Mouse (Mus musculus) heart, postnatal 0 days (tissue): ENCODE data around the gene Gm3183. TPM values are rescaled to one million over a fixed set of nuclear protein-coding genes. Genes with fewer than 3 reads are reported as not detected.
"Not testable (repeated sequence)": the region's sequence is repeated elsewhere in the genome, so short reads cannot be mapped to it uniquely, and the experiment has no call there.

Experiments
- ATAC-seq: fragments of 200-750 bp; cut with Nextera tagmentation; 2 replicates; pipeline ENCODE4 v1.8.0; 2017; ENCODE audit warnings: low read depth, moderate number of reproducible peaks, moderate library complexity; ENCODE audit not compliant: insufficient read depth
- DNase-seq: peaks from one replicate; pipeline ENCODE4 v3.0.0-alpha.2; 2016; ENCODE audit warnings: low spot score
- H3K27ac ChIP-seq: fragments of 300-500 bp; sonication (generic); 2 replicates; pipeline ENCODE4 v1.5.1; 2014; ENCODE audit warnings: low read depth, mild to moderate bottlenecking
- H3K27me3 ChIP-seq: fragments of 300-500 bp; sonication (generic); 2 replicates; pipeline ENCODE4 v1.6.1; 2014; ENCODE audit warnings: low read length, mixed read lengths; ENCODE audit not compliant: control insufficient read depth, insufficient read depth
- H3K36me3 ChIP-seq: fragments of 300-500 bp; sonication (generic); replicated peaks from 2 replicates; pipeline ENCODE4 v1.6.1; 2014; ENCODE audit warnings: low read length, mixed read lengths; ENCODE audit not compliant: control insufficient read depth, insufficient read depth
- H3K4me1 ChIP-seq: fragments of 300-500 bp; sonication (generic); 2 replicates; pipeline ENCODE4 v1.6.1; 2014; ENCODE audit warnings: antibody characterized with exemption; ENCODE audit not compliant: control insufficient read depth, insufficient read depth
- H3K4me2 ChIP-seq: fragments of 300-500 bp; sonication (generic); 2 replicates; pipeline ENCODE4 v1.6.1; 2014; ENCODE audit warnings: low read depth, mild to moderate bottlenecking, low read length, moderate library complexity
- H3K4me3 ChIP-seq: fragments of 300-500 bp; sonication (generic); 2 replicates; pipeline ENCODE4 v1.5.1; 2014; ENCODE audit warnings: low read depth, low read length
- H3K9ac ChIP-seq: fragments of 300-500 bp; sonication (generic); replicated peaks from 2 replicates; pipeline ENCODE4 v1.6.1; 2014; ENCODE audit warnings: low read depth, low read length, mixed read lengths
- H3K9me3 ChIP-seq: fragments of 300-500 bp; sonication (generic); replicated peaks from 2 replicates; pipeline ENCODE4 v1.6.1; 2016; ENCODE audit warnings: low read length; ENCODE audit not compliant: control insufficient read depth
- WGBS: fragments of 180-500 bp; shearing (Covaris S2); extraction: QIAGEN DNeasy Blood & Tissue Kit; methylation state at CpG from one replicate; pipeline ENCODE4 v1.1.7; 2014; 5-methylcytosine and 5-hydroxymethylcytosine counted together
- polyA plus RNA-seq: library from polyadenylated mRNA; unstranded; fragments of >200 nt; fragmentation: Nextera tagmentation; extraction: Ambion mirVana; gene quantifications from 2 replicates; pipeline ENCODE4 v1.2.1, GENCODE M21; 2015
- total RNA-seq: library from RNA; depleted of rRNA; stranded (reverse); fragments of >200 nt; gene quantifications from 2 replicates; pipeline ENCODE4 v1.2.3, GENCODE M21; 2014; ENCODE audit warnings: low replicate concordance; rRNA removed

Gene Gm3183
- total RNA-seq, result not detected in 2 replicates
- polyA plus RNA-seq, result not detected in 2 replicates

GRCm38 (mm10) chr5:94865136-94865535 lies at the start of gene Gm3183:
TSS of gene Gm3183 (plus strand) at chr5:94865436.
- not testable (repeated sequence) for H3K9me3 ChIP-seq, H3K4me3 ChIP-seq, DNase-seq, H3K9ac ChIP-seq, H3K36me3 ChIP-seq, H3K27me3 ChIP-seq, H3K27ac ChIP-seq, H3K4me1 ChIP-seq, H3K4me2 ChIP-seq, ATAC-seq
- WGBS, result no CpG with 5 or more reads among the region's 1 CpGs

Other genes with a start within 250 kb of the Gm3183 start
- gene Gm3147, start 249.1 kb upstream of the Gm3183 start, total RNA-seq, result not detected in 2 replicates
- not detected in 2 replicates for gene Gm3147, start 249.1 kb upstream of the Gm3183 start, polyA plus RNA-seq
- gene Gm6509, start 241.5 kb upstream of the Gm3183 start, total RNA-seq, result not detected in 2 replicates
- not detected in 2 replicates for gene Gm6509, start 241.5 kb upstream of the Gm3183 start, polyA plus RNA-seq
- not detected in 2 replicates for gene Gm6205, start 217.1 kb upstream of the Gm3183 start, total RNA-seq
- gene Gm6205, start 217.1 kb upstream of the Gm3183 start, polyA plus RNA-seq, result not detected in 2 replicates
- gene Gm6367, start 123.2 kb downstream of the Gm3183 start, total RNA-seq, result not detected in 2 replicates
- gene Gm6367, start 123.2 kb downstream of the Gm3183 start, polyA plus RNA-seq, result not detected in 2 replicates
- gene Gm7942, start 241.5 kb downstream of the Gm3183 start, total RNA-seq, result not detected in 2 replicates
- gene Gm7942, start 241.5 kb downstream of the Gm3183 start, polyA plus RNA-seq, result not detected in 2 replicates